Mouse (Mus musculus): ENCODE measurements around the gene Hunk. TPM values are rescaled to one million over a fixed set of nuclear protein-coding genes. Genes with fewer than 3 reads are reported as not detected.

The Hunk gene
- under 1 TPM; 0.16 to 0.34 (median 0.22) TPM for total RNA-seq (2022)

- peak in 1 of 2 experiments; percentile 20 for DNase-seq (ENCODE audit: low spot score in 2 of 2)
Observed at GRCm38 (mm10) chr16:90385688-90386513, at the start of gene Hunk. TSS of gene Hunk (plus strand) at chr16:90386013.

- no peak for DNase-seq (ENCODE audit: low spot score in 2 of 2)
Observed at GRCm38 (mm10) chr16:90339026-90339425, 46.8 kb upstream of the Hunk start.

GRCm38 (mm10) chr16:90341086-90341485 is 44.7 kb upstream of the Hunk start:
- no peak for DNase-seq (ENCODE audit: low spot score in 2 of 2)

- peak; percentile 45 to 70 for DNase-seq (ENCODE audit: low spot score in 2 of 2)
Observed at GRCm38 (mm10) chr16:90349700-90350548, 35.9 kb upstream of the Hunk start.

GRCm38 (mm10) chr16:90351726-90352125 is 34.1 kb upstream of the Hunk start:
- no peak for DNase-seq (ENCODE audit: low spot score in 2 of 2)

- DNase-seq (ENCODE audit: low spot score in 2 of 2): no peak
Observed at GRCm38 (mm10) chr16:90352691-90353090, 33.1 kb upstream of the Hunk start.

- no peak for DNase-seq (ENCODE audit: low spot score in 2 of 2)
Observed at GRCm38 (mm10) chr16:90353156-90353555, 32.7 kb upstream of the Hunk start.

- no peak for DNase-seq (ENCODE audit: low spot score in 2 of 2)
Observed at GRCm38 (mm10) chr16:90359329-90359728, 26.5 kb upstream of the Hunk start.

GRCm38 (mm10) chr16:90359750-90360149 is 26.1 kb upstream of the Hunk start:
- no peak for DNase-seq (ENCODE audit: low spot score in 2 of 2)

GRCm38 (mm10) chr16:90360327-90360726 is 25.5 kb upstream of the Hunk start:
- no peak for DNase-seq (ENCODE audit: low spot score in 2 of 2)

- DNase-seq (ENCODE audit: low spot score in 2 of 2): no peak
Observed at GRCm38 (mm10) chr16:90362926-90363325, 22.9 kb upstream of the Hunk start.

GRCm38 (mm10) chr16:90379897-90380296 is 5.9 kb upstream of the Hunk start:
- DNase-seq (ENCODE audit: low spot score in 2 of 2): peak in 1 of 2 experiments; percentile 42

- no peak for DNase-seq (ENCODE audit: low spot score in 2 of 2)
Observed at GRCm38 (mm10) chr16:90381633-90382032, 4.2 kb upstream of the Hunk start.

GRCm38 (mm10) chr16:90382701-90383280 is 3.0 kb upstream of the Hunk start:
- DNase-seq (ENCODE audit: low spot score in 2 of 2): no peak

GRCm38 (mm10) chr16:90384058-90384457 is 1.8 kb upstream of the Hunk start:
- no peak for DNase-seq (ENCODE audit: low spot score in 2 of 2)

GRCm38 (mm10) chr16:90384846-90385245 is 967 bp upstream of the Hunk start:
- DNase-seq (ENCODE audit: low spot score in 2 of 2): no peak

- no peak for DNase-seq (ENCODE audit: low spot score in 2 of 2)
Observed at GRCm38 (mm10) chr16:90385326-90385687, 506 bp upstream of the Hunk start.

- no peak for DNase-seq (ENCODE audit: low spot score in 2 of 2)
Observed at GRCm38 (mm10) chr16:90386514-90387160, 824 bp downstream of the Hunk start.

GRCm38 (mm10) chr16:90387161-90387671 is 1.4 kb downstream of the Hunk start:
- DNase-seq (ENCODE audit: low spot score in 2 of 2): peak in 1 of 2 experiments; percentile 5

- no peak for DNase-seq (ENCODE audit: low spot score in 2 of 2)
Observed at GRCm38 (mm10) chr16:90387961-90388360, 2.1 kb downstream of the Hunk start.

GRCm38 (mm10) chr16:90389103-90389750 is 3.4 kb downstream of the Hunk start:
- no peak for DNase-seq (ENCODE audit: low spot score in 2 of 2)
